ENCODE assay signal across 8 mouse cellular contexts in genomic region chr5:125411972-125412530, GRCm38 (mm10). TPM values are rescaled to one million over a fixed set of nuclear protein-coding genes. Genes with fewer than 3 reads are reported as not detected.
A peak's percentile ranks its signal among the peaks of the same experiment; 100 is the strongest.
DNase-seq lines count a peak whose midpoint lies in the region; ATAC-seq lines count a peak whose summit lies in the region.

No protein-coding gene starts in this region.

- no peaks in the 10 kb centered on the region for H3K9me3 ChIP-seq in neural tube, embryonic 15.5 days (replicated peaks)

- 61% methylated on average over 5 of the region's 5 CpGs for WGBS in neural tube, embryonic 15.5 days

- no peak overlapping the region for H3K4me3 ChIP-seq in neural tube, embryonic 15.5 days (replicated peaks)

- H3K9ac ChIP-seq in neural tube, embryonic 15.5 days (replicated peaks), result no peak overlapping the region

- H3K36me3 ChIP-seq in neural tube, embryonic 15.5 days, result peaks cover 35% of the 10 kb centered on the region
- no peaks in the 10 kb centered on the region; the same call in none of the 2 replicates for H3K36me3 ChIP-seq in splenic B cell, adult 2 months (ENCODE audit: control insufficient read depth, insufficient read depth, low read length, poor library complexity, severe bottlenecking)

- no peak overlapping the region for H3K27ac ChIP-seq in neural tube, embryonic 15.5 days (replicated peaks)

- no peak overlapping the region for H3K4me2 ChIP-seq in neural tube, embryonic 15.5 days

- DNase-seq in cerebellum, adult 8-10 months, result peak; percentile 51
- DNase-seq in cerebellum, adult 9-11 months, result no peak
- peak; percentile 72 for DNase-seq in neural tube, embryonic 10.5 days (ENCODE audit: extremely low spot score, low spot score)
- DNase-seq in c-Kit-positive CD71-positive TER-119-negative erythroid progenitor cells, embryonic 14.5 days (ENCODE audit: low read depth), result peak; percentile 73
- peak; percentile 85 for DNase-seq in kidney, adult 9 months
- DNase-seq in lung, postnatal 14 days, result peak; percentile 75
- DNase-seq in splenic B cell, adult 2 months (ENCODE audit: low read depth, low spot score), result peak; percentile 86

- no peak for ATAC-seq in neural tube, embryonic 15.5 days (ENCODE audit: low FRiP score)

- H3K4me1 ChIP-seq in neural tube, embryonic 15.5 days, result peaks cover 11% of the 10 kb centered on the region

- H3K27me3 ChIP-seq in neural tube, embryonic 15.5 days (replicated peaks), result no peaks in the 10 kb centered on the region
- no peaks in the 10 kb centered on the region for H3K27me3 ChIP-seq in splenic B cell, adult 2 months (ENCODE audit: control insufficient read depth, insufficient read depth, low read length, poor library complexity, severe bottlenecking)

RNA-seq across cellular contexts. Expression of gene Dhx37, which starts 21.9 kb away (rescaled TPM):
- polyA plus RNA-seq in neural tube, embryonic 15.5 days (2015; fragmentation: Nextera tagmentation; extraction: Ambion mirVana), result 9.9 and 10.9 TPM in 2 replicates

RNA-seq across cellular contexts. Expression of gene Ubc, which starts 22.0 kb away (rescaled TPM):
- polyA plus RNA-seq in neural tube, embryonic 15.5 days (2015; fragmentation: Nextera tagmentation; extraction: Ambion mirVana), result 1,353 and 1,380 TPM in 2 replicates

RNA-seq across cellular contexts. Expression of gene Gm10382, which starts 22.9 kb away (rescaled TPM):
- polyA plus RNA-seq in neural tube, embryonic 15.5 days (2015; fragmentation: Nextera tagmentation; extraction: Ambion mirVana), result 0.59 and 0.74 TPM in 2 replicates

RNA-seq across cellular contexts. Expression of gene Bri3bp, which starts 29.3 kb away (rescaled TPM):
- polyA plus RNA-seq in neural tube, embryonic 15.5 days (2015; fragmentation: Nextera tagmentation; extraction: Ambion mirVana), result 37.3 and 40.6 TPM in 2 replicates
